Mouse (Mus musculus) testis, adult 2 months (tissue): ENCODE measurements around the gene Sufu.

Experiments used
- CTCF ChIP-seq: fragments of 200-500 bp; IDR thresholded peaks from 2 replicates; pipeline ENCODE4 v1.5.1; 2012; ENCODE audit warnings: low read depth, mild to moderate bottlenecking, inconsistent platforms, low read length, moderate library complexity; ENCODE audit not compliant: control insufficient read depth, insufficient read depth, insufficient replicate concordance
- POLR2A ChIP-seq: fragments of 200-500 bp; IDR thresholded peaks from 2 replicates; pipeline ENCODE4 v1.6.1; 2012; ENCODE audit warnings: low read depth, mild to moderate bottlenecking, inconsistent platforms, low read length, moderate library complexity; ENCODE audit not compliant: control insufficient read depth

GRCm38 (mm10) chr19:46399372-46399771, 2.7 kb downstream of the Sufu start:
- TF ChIP-seq CTCF (no peak), POLR2A (no peak)
